Mouse (Mus musculus) CH12.LX (cell line): Measurements from ENCODE around the gene Olfr877. TPM values are rescaled to one million over a fixed set of nuclear protein-coding genes. Genes with fewer than 3 reads are reported as not detected.

Source experiments
- DNase-seq: peaks from one replicate; pipeline ENCODE4 v3.0.0-alpha.2; 2013; ENCODE audit errors: extremely low read depth
- H3K27ac ChIP-seq: 2 replicates; pipeline ENCODE4 v1.5.1; 2012; ENCODE audit warnings: low read depth, mild to moderate bottlenecking, control low read depth, moderate library complexity; ENCODE audit not compliant: insufficient read depth
- H3K27me3 ChIP-seq: replicated peaks from 2 replicates; pipeline ENCODE3; 2012; ENCODE audit warnings: inconsistent platforms
- H3K36me3 ChIP-seq, 2 experiments: replicated peaks in 1 of 2; 2 replicates each; pipeline versions ENCODE3 to v1.6.1; 2012; ENCODE audit warnings: inconsistent platforms in 1 of 2, low read length in 1 of 2, mild to moderate bottlenecking in 1 of 2, mixed read lengths in 1 of 2, moderate library complexity in 1 of 2; ENCODE audit not compliant: control insufficient read depth in 1 of 2, insufficient read depth in 1 of 2
- H3K4me1 ChIP-seq, 2 experiments: 2 replicates each; pipeline ENCODE4 v1.6.1; 2012; ENCODE audit warnings: inconsistent platforms in 1 of 2, moderate library complexity in 1 of 2; ENCODE audit not compliant: insufficient read depth in 2 of 2, control insufficient read depth in 1 of 2
- H3K4me2 ChIP-seq: 2 replicates; pipeline ENCODE4 v1.6.1; 2012; ENCODE audit warnings: low read depth, mild to moderate bottlenecking, control low read depth; ENCODE audit not compliant: poor library complexity, insufficient read depth, severe bottlenecking
- H3K4me3 ChIP-seq, 3 experiments: fragments of 150-350 bp in 1 of 3; sonication (generic) in 1 of 3; replicated peaks in 1 of 3; 2 replicates each; pipeline versions ENCODE3 to v1.5.1; 2011 to 2012; ENCODE audit warnings: low read depth in 2 of 3, low read length in 2 of 3, mild to moderate bottlenecking in 2 of 3, moderate library complexity in 2 of 3, control low read depth in 1 of 3, improper control_type of control experiment in 1 of 3, inconsistent platforms in 1 of 3, mixed read lengths in 1 of 3; ENCODE audit not compliant: poor library complexity in 1 of 3
- H3K79me2 ChIP-seq: replicated peaks from 2 replicates; pipeline ENCODE4 v1.6.1; 2012; ENCODE audit warnings: mild to moderate bottlenecking, moderate library complexity; ENCODE audit not compliant: control insufficient read depth, poor library complexity, insufficient read depth, severe bottlenecking; ENCODE audit errors: extremely low read depth
- H3K9ac ChIP-seq: 2 replicates; pipeline ENCODE4 v1.6.1; 2012; ENCODE audit warnings: low read depth, mild to moderate bottlenecking, control low read depth, moderate library complexity; ENCODE audit not compliant: insufficient read depth
- H3K9me3 ChIP-seq: replicated peaks from 2 replicates; pipeline ENCODE3; 2012; ENCODE audit warnings: low read length, inconsistent platforms, mixed read lengths
- CHD2 ChIP-seq: IDR thresholded peaks from 2 replicates; pipeline ENCODE4 v1.6.1; 2011; ENCODE audit warnings: low read length, improper control_type of control experiment
- E2F4 ChIP-seq: IDR thresholded peaks from 2 replicates; pipeline ENCODE4 v1.6.1; 2011; ENCODE audit warnings: low read depth, low read length, improper control_type of control experiment; ENCODE audit not compliant: insufficient replicate concordance
- ELF1 ChIP-seq: IDR thresholded peaks from 2 replicates; pipeline ENCODE4 v1.6.1; 2014; ENCODE audit warnings: low read depth, mild to moderate bottlenecking, inconsistent platforms, low read length, improper control_type of control experiment
- EP300 ChIP-seq: IDR thresholded peaks from 2 replicates; pipeline ENCODE4 v1.6.1; 2011; ENCODE audit warnings: low read length, improper control_type of control experiment
- ETS1 ChIP-seq: conservative IDR thresholded peaks from 2 replicates; pipeline ENCODE4 v1.6.1; 2012; ENCODE audit warnings: low read depth, mild to moderate bottlenecking, inconsistent platforms, low read length, improper control_type of control experiment, moderate library complexity
- GABPA ChIP-seq: IDR thresholded peaks from 2 replicates; pipeline ENCODE4 v1.6.1; 2012; ENCODE audit warnings: low read depth, low read length, improper control_type of control experiment, inconsistent platforms; ENCODE audit not compliant: insufficient replicate concordance
- HCFC1 ChIP-seq: IDR thresholded peaks from 2 replicates; pipeline ENCODE4 v1.6.1; 2012; ENCODE audit warnings: low read depth, mild to moderate bottlenecking, inconsistent platforms, low read length, improper control_type of control experiment
- IRF4 ChIP-seq: IDR thresholded peaks from 2 replicates; pipeline ENCODE4 v1.6.1; 2014; ENCODE audit warnings: low read depth, mild to moderate bottlenecking, inconsistent platforms, low read length, improper control_type of control experiment
- KAT2A ChIP-seq: IDR thresholded peaks from 2 replicates; pipeline ENCODE4 v1.6.1; 2012; ENCODE audit warnings: low read length, improper control_type of control experiment, inconsistent platforms; ENCODE audit not compliant: insufficient replicate concordance
- MAX ChIP-seq: IDR thresholded peaks from 2 replicates; pipeline ENCODE4 v1.6.1; 2011; ENCODE audit warnings: low read length, improper control_type of control experiment
- MAZ ChIP-seq: IDR thresholded peaks from 2 replicates; pipeline ENCODE4 v1.6.1; 2012; ENCODE audit warnings: low read depth, mild to moderate bottlenecking, inconsistent platforms, low read length, improper control_type of control experiment, moderate library complexity
- MEF2A ChIP-seq: IDR thresholded peaks from 2 replicates; pipeline ENCODE4 v1.6.1; 2014; ENCODE audit warnings: low read depth, mild to moderate bottlenecking, inconsistent platforms, low read length, improper control_type of control experiment, borderline replicate concordance
- MXI1 ChIP-seq: IDR thresholded peaks from 2 replicates; pipeline ENCODE4 v1.6.1; 2011; ENCODE audit warnings: mild to moderate bottlenecking, low read depth, low read length, improper control_type of control experiment
- MYC ChIP-seq: IDR thresholded peaks from 2 replicates; pipeline ENCODE4 v1.6.1; 2011; ENCODE audit warnings: low read depth, mild to moderate bottlenecking, improper control_type of control experiment, low read length
- POLR2A ChIP-seq: IDR thresholded peaks from 2 replicates; pipeline ENCODE4 v1.6.1; 2011; ENCODE audit warnings: low read depth, mild to moderate bottlenecking, improper control_type of control experiment, low read length
- POLR2AphosphoS2 ChIP-seq: IDR thresholded peaks from 2 replicates; pipeline ENCODE4 v1.6.1; 2011; ENCODE audit warnings: low read depth, low read length, improper control_type of control experiment
- RAD21 ChIP-seq: IDR thresholded peaks from 2 replicates; pipeline ENCODE4 v1.6.1; 2011; ENCODE audit warnings: low read depth, mild to moderate bottlenecking, low read length, improper control_type of control experiment, moderate library complexity
- RCOR1 ChIP-seq: conservative IDR thresholded peaks from 2 replicates; pipeline ENCODE4 v1.6.1; 2012; ENCODE audit warnings: low read depth, mild to moderate bottlenecking, inconsistent platforms, low read length, improper control_type of control experiment
- SIN3A ChIP-seq: IDR thresholded peaks from 2 replicates; pipeline ENCODE4 v1.6.1; 2012; ENCODE audit warnings: low read length, improper control_type of control experiment, inconsistent platforms
- USF1 ChIP-seq: IDR thresholded peaks from 2 replicates; pipeline ENCODE4 v1.6.1; 2014; ENCODE audit warnings: low read depth, mild to moderate bottlenecking, inconsistent platforms, low read length, improper control_type of control experiment
- USF2 ChIP-seq: conservative IDR thresholded peaks from 2 replicates; pipeline ENCODE4 v1.6.1; 2011; ENCODE audit warnings: low read depth, low read length, improper control_type of control experiment
- ZKSCAN1 ChIP-seq: IDR thresholded peaks from 2 replicates; pipeline ENCODE4 v1.6.1; 2012; ENCODE audit warnings: low read depth, inconsistent platforms, low read length, improper control_type of control experiment, borderline replicate concordance
- dilution Hi-C: fragments of 300-500 bp; cut with MboI; formaldehyde crosslinking; loops from 2 replicates; pipeline ENCODE4 v1.14.3; 2020; ENCODE audit warnings: low sequenced_read_pairs; ENCODE audit not compliant: extremely low pct_unique_long_range_greater_than_20kb, extremely low pct_ligation_motif_present
- in situ Hi-C: fragments of 300-500 bp; cut with MboI; formaldehyde crosslinking; loops from 3 replicates; pipeline ENCODE4 v1.14.3; 2019; ENCODE audit warnings: low sequenced_read_pairs, low pct_ligation_motif_present, low pct_unique_long_range_greater_than_20kb, mixed read lengths
- polyA plus RNA-seq: library from polyadenylated mRNA; unstranded; fragments of >175 nt; gene quantifications from 2 replicates; pipeline ENCODE4 v1.2.1, GENCODE M21; 2012; ENCODE audit warnings: low read depth; ENCODE audit not compliant: insufficient read length
- total RNA-seq, 2 experiments: library from RNA; depleted of rRNA; stranded (reverse); fragments of 300-350 nt in 1 of 2; fragments of >200 nt in 1 of 2; gene quantifications; 2 replicates each; pipeline ENCODE4 v1.2.3; 2012 to 2014

Olfr877 gene
- total and polyA plus RNA-seq, 3 experiments: not detected

DNA sequence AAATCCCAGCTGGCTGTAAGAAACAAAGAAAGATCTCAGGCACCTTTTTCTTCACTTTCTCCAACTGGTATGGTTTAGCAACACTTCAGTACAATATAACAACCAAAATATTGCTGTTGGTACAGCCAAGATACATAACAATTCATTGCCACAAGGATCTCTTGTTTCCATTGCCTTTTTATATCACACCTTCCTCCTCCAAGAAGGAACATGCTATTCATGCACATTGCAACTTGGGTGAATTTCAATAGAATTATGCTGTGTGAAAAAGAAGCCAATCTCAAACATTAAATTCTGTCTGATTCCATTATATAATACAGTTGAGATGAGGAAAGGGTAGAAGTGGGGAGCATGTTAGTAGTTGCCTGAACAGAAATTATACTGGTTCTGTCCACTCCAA, 24.2 kb upstream of the Olfr877 start:
- Histone ChIP-seq H3K4me2 (no peak overlapping the region), H3K4me3 (no peak overlapping the region), H3K27me3 (no peaks in the 10 kb centered on the region), H3K27ac (no peak overlapping the region), H3K79me2 (no peaks in the 10 kb centered on the region), H3K9ac (no peak overlapping the region), H3K36me3 (no peaks in the 10 kb centered on the region), H3K9me3 (no peaks in the 10 kb centered on the region), H3K4me1 (no peaks in the 10 kb centered on the region)
- dilution Hi-C loops: no loop called here
- DNase-seq: no peak
- in situ Hi-C loops: no loop called here
- TF ChIP-seq SIN3A: no peak
- no peak for TF ChIP-seq MAX
- no peak for TF ChIP-seq MAZ
- TF ChIP-seq ZKSCAN1: no peak
- no peak for TF ChIP-seq KAT2A
- TF ChIP-seq MEF2A: no peak
- no peak for TF ChIP-seq MYC
- TF ChIP-seq ETS1: no peak
- no peak for TF ChIP-seq GABPA
- no peak for TF ChIP-seq E2F4
- TF ChIP-seq CHD2: no peak

- Histone ChIP-seq H3K4me3 (no peak overlapping the region), H3K4me2 (no peak overlapping the region), H3K4me1 (no peaks in the 10 kb centered on the region), H3K27ac (no peak overlapping the region), H3K36me3 (no peaks in the 10 kb centered on the region), H3K9ac (no peak overlapping the region), H3K9me3 (no peaks in the 10 kb centered on the region), H3K79me2 (no peaks in the 10 kb centered on the region), H3K27me3 (no peaks in the 10 kb centered on the region)
- in situ Hi-C loops: no loop called here
- no peak for DNase-seq
- dilution Hi-C loops: no loop called here
- TF ChIP-seq USF2 (no peak), RAD21 (no peak), CHD2 (no peak)
Observed at GRCm38 (mm10) chr9:37833341-37833740, 20.7 kb upstream of the Olfr877 start.

DNA sequence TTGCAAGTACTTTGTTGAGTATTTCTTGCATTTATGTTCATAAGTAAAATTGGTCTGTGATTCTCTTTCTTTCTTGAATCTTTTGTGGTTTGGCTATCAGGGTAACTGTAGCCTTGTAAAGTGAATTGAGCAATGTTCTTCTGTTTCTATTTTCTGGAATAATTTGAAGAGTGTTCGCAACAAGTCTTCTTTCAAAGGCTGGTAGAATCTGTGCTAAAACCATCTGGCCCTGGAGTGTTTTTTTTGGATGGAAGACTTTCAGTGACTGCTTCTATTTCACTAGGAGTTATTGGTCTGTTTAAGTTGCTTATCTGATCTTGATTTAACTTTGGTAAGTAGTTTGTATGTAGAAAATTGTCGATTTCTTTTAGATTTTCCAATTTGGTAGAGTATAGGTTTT, 4.8 kb upstream of the Olfr877 start:
- Histone ChIP-seq H3K36me3 (no peaks in the 10 kb centered on the region), H3K9ac (no peak overlapping the region), H3K79me2 (no peaks in the 10 kb centered on the region), H3K4me2 (no peak overlapping the region), H3K4me3 (no peak overlapping the region), H3K27ac (no peak overlapping the region), H3K9me3 (no peaks in the 10 kb centered on the region), H3K27me3 (no peaks in the 10 kb centered on the region), H3K4me1 (no peaks in the 10 kb centered on the region)
- no peak for DNase-seq
- TF ChIP-seq MXI1: no peak
- no peak for TF ChIP-seq POLR2A
- no peak for TF ChIP-seq USF1
- no peak for TF ChIP-seq MAZ
- no peak for TF ChIP-seq MEF2A
- TF ChIP-seq POLR2AphosphoS2: no peak
- no peak for TF ChIP-seq RCOR1
- no peak for TF ChIP-seq KAT2A
- TF ChIP-seq ELF1: no peak
- no peak for TF ChIP-seq USF2
- TF ChIP-seq IRF4: no peak
- TF ChIP-seq HCFC1: no peak
- no peak for TF ChIP-seq EP300
- dilution Hi-C loops (no loop called here), in situ Hi-C loops (no loop called here)
